Mouse (Mus musculus): ENCODE data around the gene Med9.

DNA sequence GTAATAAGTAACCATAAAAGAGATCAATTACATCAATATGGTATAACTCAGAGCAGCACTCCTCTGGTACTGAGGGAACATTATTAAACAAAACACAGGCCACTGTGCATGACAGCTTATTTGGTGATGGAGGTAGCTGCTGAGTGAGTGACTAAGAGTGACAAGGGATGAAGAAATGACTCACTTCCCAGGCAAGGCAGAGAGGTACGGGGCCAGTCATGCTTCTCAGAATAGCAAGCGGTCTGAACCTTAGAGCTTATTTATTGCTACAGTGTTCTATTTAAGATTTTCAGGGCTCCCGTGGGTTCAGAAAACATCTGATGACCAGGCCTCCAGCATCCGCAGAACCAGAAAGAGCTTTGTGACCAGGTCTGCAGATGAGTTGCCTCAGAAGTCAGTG lies 34.3 kb upstream of the Med9 start:
- TF ChIP-seq CTCF (IDR thresholded peaks at IDR 0.05; ENCODE audit: low read depth), result no peak
- TF ChIP-seq EP300 (IDR thresholded peaks at IDR 0.05; ENCODE audit: low read depth), result no peak
